Mouse (Mus musculus) limb, embryonic 10.5 days (tissue): ENCODE results near the gene Rint1. TPM values are rescaled to one million over a fixed set of nuclear protein-coding genes. Genes with fewer than 3 reads are reported as not detected.
"Not testable (repeated sequence)": the region's sequence is repeated elsewhere in the genome, so short reads cannot be mapped to it uniquely, and the experiment has no call there.

Source experiments
- DNase-seq: peaks from one replicate; pipeline ENCODE4 v3.0.0-alpha.2; 2017; ENCODE audit warnings: low spot score
- H3K27ac ChIP-seq: fragments of 300-500 bp; sonication (generic); 2 replicates; pipeline ENCODE4 v1.5.1; 2016; ENCODE audit warnings: mild to moderate bottlenecking
- H3K27me3 ChIP-seq: fragments of 300-500 bp; sonication (generic); 2 replicates; pipeline ENCODE4 v1.6.1; 2016; ENCODE audit warnings: low read depth, mild to moderate bottlenecking; ENCODE audit not compliant: poor library complexity, severe bottlenecking
- H3K36me3 ChIP-seq: fragments of 300-500 bp; sonication (generic); 2 replicates; pipeline ENCODE4 v1.6.1; 2016; ENCODE audit warnings: mild to moderate bottlenecking, moderate library complexity
- H3K4me1 ChIP-seq: fragments of 300-500 bp; sonication (generic); 2 replicates; pipeline ENCODE4 v1.6.1; 2016
- H3K4me3 ChIP-seq: fragments of 300-500 bp; sonication (generic); 2 replicates; pipeline ENCODE4 v1.5.1; 2016; ENCODE audit warnings: mild to moderate bottlenecking, moderate library complexity
- H3K9me3 ChIP-seq: fragments of 300-500 bp; sonication (generic); replicated peaks from 2 replicates; pipeline ENCODE4 v1.6.1; 2016; ENCODE audit warnings: mild to moderate bottlenecking
- WGBS: fragments of 180-500 bp; shearing (Covaris S2); methylation state at CpG from one replicate; pipeline ENCODE4 v1.1.7; 2016; 5-methylcytosine and 5-hydroxymethylcytosine counted together
- polyA plus RNA-seq: library from polyadenylated mRNA; unstranded; fragments of >200 nt; fragmentation: Nextera tagmentation; extraction: Ambion mirVana; gene quantifications from 2 replicates; pipeline ENCODE4 v1.2.1, GENCODE M21; 2016

Rint1 gene
- polyA plus RNA-seq, 1 experiment from 2014 or later: 41.7 TPM

- H3K4me1 ChIP-seq: peaks cover 31% of the 10 kb centered on the region
- peaks cover under 1% of the 10 kb centered on the region; the same call in 1 of the 2 replicates for H3K36me3 ChIP-seq
- H3K9me3 ChIP-seq: no peaks in the 10 kb centered on the region
- no peaks in the 10 kb centered on the region for H3K27me3 ChIP-seq
- peak within 1 kb of the TSS; percentile 89 for H3K27ac ChIP-seq
- peak; percentile 91 for DNase-seq
- under 1% methylated on average over 84 of the region's 86 CpGs for WGBS
- H3K4me3 ChIP-seq: peak within 1 kb of the TSS; percentile 84
These were observed 4.3 kb upstream of the Rint1 start, which contains the start of gene Pus7 for GRCm38 (mm10) chr5:23782931-23783877. Pus7 (minus strand) TSS chr5:23783711.

- Histone ChIP-seq H3K27me3 (no peaks in the 10 kb centered on the region), H3K4me1 (peaks cover 14% of the 10 kb centered on the region), H3K27ac (no peak overlapping the region; the same call in 1 of the 2 replicates), H3K4me3 (peak overlapping the region; percentile 85), H3K9me3 (no peaks in the 10 kb centered on the region), H3K36me3 (peaks cover 19% of the 10 kb centered on the region)
- 50% methylated on average over 3 of the region's 3 CpGs for WGBS
- DNase-seq: no peak
These were observed 899 bp downstream of the Rint1 start for GRCm38 (mm10) chr5:23788390-23788830.

- WGBS: 88% methylated on average over 4 of the region's 4 CpGs
- Histone ChIP-seq H3K4me3 (no peak overlapping the region), H3K9me3 (no peaks in the 10 kb centered on the region), H3K27me3 (no peaks in the 10 kb centered on the region), H3K4me1 (peaks cover 10% of the 10 kb centered on the region), H3K36me3 (peaks cover 23% of the 10 kb centered on the region), H3K27ac (no peak overlapping the region)
- DNase-seq: no peak
These were observed 1.6 kb downstream of the Rint1 start for GRCm38 (mm10) chr5:23789078-23789612.

- H3K9me3 ChIP-seq: no peaks in the 10 kb centered on the region
- peaks cover 6% of the 10 kb centered on the region for H3K4me1 ChIP-seq
- 94% methylated on average over 2 of the region's 2 CpGs for WGBS
- no peaks in the 10 kb centered on the region for H3K27me3 ChIP-seq
- H3K36me3 ChIP-seq: peaks cover 53% of the 10 kb centered on the region
- DNase-seq: no peak
- no peak overlapping the region for H3K4me3 ChIP-seq
- H3K27ac ChIP-seq: no peak overlapping the region
These were observed 5.2 kb downstream of the Rint1 start for GRCm38 (mm10) chr5:23792726-23793125.

GRCm38 (mm10) chr5:23814841-23815240, 27.3 kb downstream of the Rint1 start:
- no peaks in the 10 kb centered on the region for H3K27me3 ChIP-seq
- H3K4me1 ChIP-seq: no peaks in the 10 kb centered on the region
- H3K27ac ChIP-seq: no peak overlapping the region
- no peak for DNase-seq
- H3K4me3 ChIP-seq: no peak overlapping the region
- WGBS: 94% methylated on average over 5 of the region's 5 CpGs
- H3K9me3 ChIP-seq: peaks cover 7% of the 10 kb centered on the region
- H3K36me3 ChIP-seq: peaks cover 95% of the 10 kb centered on the region

GRCm38 (mm10) chr5:23816681-23817080, 29.2 kb downstream of the Rint1 start:
- H3K27ac ChIP-seq: no peak overlapping the region
- no peaks in the 10 kb centered on the region for H3K27me3 ChIP-seq
- no peaks in the 10 kb centered on the region for H3K4me1 ChIP-seq
- DNase-seq: no peak
- WGBS: 95% methylated on average over 15 of the region's 15 CpGs
- H3K36me3 ChIP-seq: peaks cover 87% of the 10 kb centered on the region
- H3K4me3 ChIP-seq: no peak overlapping the region
- peaks cover 7% of the 10 kb centered on the region for H3K9me3 ChIP-seq

GRCm38 (mm10) chr5:23822306-23822705, 34.8 kb downstream of the Rint1 start:
- Histone ChIP-seq H3K36me3 (peaks cover 34% of the 10 kb centered on the region), H3K4me3 (no peak overlapping the region), H3K9me3 (no peaks in the 10 kb centered on the region), H3K4me1 (no peaks in the 10 kb centered on the region), H3K27me3 (no peaks in the 10 kb centered on the region), H3K27ac (no peak overlapping the region)
- no peak for DNase-seq
- WGBS: 75% methylated on average over 11 of the region's 11 CpGs

- DNase-seq: no peak
- H3K9me3 ChIP-seq: no peaks in the 10 kb centered on the region
- H3K36me3 ChIP-seq: peaks cover 16% of the 10 kb centered on the region
- H3K4me1 ChIP-seq: no peaks in the 10 kb centered on the region
- H3K4me3 ChIP-seq: no peak overlapping the region
- H3K27ac ChIP-seq: no peak overlapping the region
- 78% methylated on average over 8 of the region's 8 CpGs for WGBS
- 0 out of 2 replicates have a peak, but pooled peaks cover 4% of the 10 kb centered on the region for H3K27me3 ChIP-seq
These were observed 36.7 kb downstream of the Rint1 start for GRCm38 (mm10) chr5:23824171-23824733.

- no peak overlapping the region for H3K27ac ChIP-seq
- 40% methylated on average over 11 of the region's 11 CpGs for WGBS
- H3K4me3 ChIP-seq: no peak overlapping the region
These were observed 39.0 kb downstream of the Rint1 start for GRCm38 (mm10) chr5:23826321-23827004.

GRCm38 (mm10) chr5:23830897-23831752, 43.6 kb downstream of the Rint1 start:
- no peak for DNase-seq
- Histone ChIP-seq H3K27ac (no peak overlapping the region), H3K4me1 (peaks cover 5% of the 10 kb centered on the region), H3K36me3 (no peaks in the 10 kb centered on the region), H3K9me3 (no peaks in the 10 kb centered on the region), H3K4me3 (0 out of 2 replicates have a peak overlapping the region, but pooled peaks have one; percentile 17), H3K27me3 (peaks cover 32% of the 10 kb centered on the region)
- WGBS: 45% methylated on average over 58 of the region's 58 CpGs

More at GRCm38 (mm10) chr5:23826321-23827004, 39.0 kb downstream of the Rint1 start:
- DNase-seq: peak; percentile 72
- Histone ChIP-seq H3K4me1 (peaks cover 5% of the 10 kb centered on the region), H3K36me3 (peaks cover 2% of the 10 kb centered on the region; the same call in 1 of the 2 replicates), H3K9me3 (no peaks in the 10 kb centered on the region), H3K27me3 (peaks cover 24% of the 10 kb centered on the region)

- not testable (repeated sequence) for H3K27ac ChIP-seq, H3K4me1 ChIP-seq
- WGBS: 68% methylated on average over 1 of the region's 1 CpGs
These were observed 48.2 kb downstream of the Rint1 start for GRCm38 (mm10) chr5:23835691-23836090.

GRCm38 (mm10) chr5:23838158-23838557, 50.6 kb downstream of the Rint1 start:
- 92% methylated on average over 7 of the region's 7 CpGs for WGBS
- no peak for DNase-seq
- H3K4me1 ChIP-seq: peaks cover 11% of the 10 kb centered on the region
- H3K27me3 ChIP-seq: no peaks in the 10 kb centered on the region
- H3K36me3 ChIP-seq: peaks cover 46% of the 10 kb centered on the region
- H3K27ac ChIP-seq: no peak overlapping the region
- H3K4me3 ChIP-seq: no peak overlapping the region
- H3K9me3 ChIP-seq: no peaks in the 10 kb centered on the region

More at GRCm38 (mm10) chr5:23835691-23836090, 48.2 kb downstream of the Rint1 start:
- peaks cover 16% of the 10 kb centered on the region for H3K27me3 ChIP-seq
- not testable (repeated sequence) for H3K4me3 ChIP-seq, DNase-seq, H3K9me3 ChIP-seq
- peaks cover 31% of the 10 kb centered on the region for H3K36me3 ChIP-seq
